Mouse (Mus musculus) A20 (cell line): Measurements from ENCODE around the gene Lypd6.

Source experiments
- DNase-seq: peaks from one replicate; pipeline ENCODE4 v3.0.0-alpha.2; 2011; ENCODE audit warnings: low read depth, low spot score

Lypd6 gene

GRCm38 (mm10) chr2:50066246-50066967, at the start of gene Lypd6:
TSS of gene Lypd6 (plus strand) at chr2:50066429.
- no peak for DNase-seq

GRCm38 (mm10) chr2:50019477-50019876, 46.8 kb upstream of the Lypd6 start:
- DNase-seq: peak; percentile 69

- DNase-seq: no peak
These were observed 40.7 kb upstream of the Lypd6 start for GRCm38 (mm10) chr2:50025549-50025948.

GRCm38 (mm10) chr2:50028930-50029329, 37.3 kb upstream of the Lypd6 start:
- no peak for DNase-seq

- DNase-seq: no peak
These were observed 21.9 kb upstream of the Lypd6 start for GRCm38 (mm10) chr2:50044170-50044870.

GRCm38 (mm10) chr2:50044871-50045470, 21.3 kb upstream of the Lypd6 start:
- no peak for DNase-seq

- no peak for DNase-seq
These were observed 20.4 kb upstream of the Lypd6 start for GRCm38 (mm10) chr2:50045841-50046240.

- DNase-seq: no peak
These were observed 17.8 kb upstream of the Lypd6 start for GRCm38 (mm10) chr2:50048442-50048841.

GRCm38 (mm10) chr2:50053893-50054292, 12.3 kb upstream of the Lypd6 start:
- no peak for DNase-seq

GRCm38 (mm10) chr2:50065902-50066245, 355 bp upstream of the Lypd6 start:
- no peak for DNase-seq

- no peak for DNase-seq
These were observed 713 bp downstream of the Lypd6 start for GRCm38 (mm10) chr2:50066968-50067315.

- DNase-seq: no peak
These were observed 3.5 kb downstream of the Lypd6 start for GRCm38 (mm10) chr2:50069571-50070295.

GRCm38 (mm10) chr2:50072158-50072557, 5.9 kb downstream of the Lypd6 start:
- DNase-seq: no peak

GRCm38 (mm10) chr2:50084746-50085145, 18.5 kb downstream of the Lypd6 start:
- no peak for DNase-seq

GRCm38 (mm10) chr2:50087761-50088160, 21.5 kb downstream of the Lypd6 start:
- no peak for DNase-seq

- DNase-seq: no peak
These were observed 30.1 kb downstream of the Lypd6 start for GRCm38 (mm10) chr2:50096336-50096735.

GRCm38 (mm10) chr2:50100364-50101151, 34.3 kb downstream of the Lypd6 start:
- no peak for DNase-seq

GRCm38 (mm10) chr2:50101152-50101450, 34.9 kb downstream of the Lypd6 start:
- DNase-seq: no peak

GRCm38 (mm10) chr2:50103850-50104503, 37.7 kb downstream of the Lypd6 start:
- DNase-seq: no peak

- no peak for DNase-seq
These were observed 39.4 kb downstream of the Lypd6 start for GRCm38 (mm10) chr2:50105590-50105989.

GRCm38 (mm10) chr2:50105992-50106391, 39.8 kb downstream of the Lypd6 start:
- no peak for DNase-seq
